Mouse (Mus musculus) naive thymus-derived CD4-positive, alpha-beta T cell, adult 5 months (primary cell): ENCODE data around the gene Icam5. TPM values are rescaled to one million over a fixed set of nuclear protein-coding genes. Genes with fewer than 3 reads are reported as not detected.

ENCODE experiments used
- polyA plus RNA-seq: library from polyadenylated mRNA; unstranded; fragments of 100-300 nt; shearing (Covaris generic); gene quantifications from one replicate; pipeline ENCODE4 v1.2.1, GENCODE M21; 2017

Icam5 gene
- not detected for polyA plus RNA-seq

DNA sequence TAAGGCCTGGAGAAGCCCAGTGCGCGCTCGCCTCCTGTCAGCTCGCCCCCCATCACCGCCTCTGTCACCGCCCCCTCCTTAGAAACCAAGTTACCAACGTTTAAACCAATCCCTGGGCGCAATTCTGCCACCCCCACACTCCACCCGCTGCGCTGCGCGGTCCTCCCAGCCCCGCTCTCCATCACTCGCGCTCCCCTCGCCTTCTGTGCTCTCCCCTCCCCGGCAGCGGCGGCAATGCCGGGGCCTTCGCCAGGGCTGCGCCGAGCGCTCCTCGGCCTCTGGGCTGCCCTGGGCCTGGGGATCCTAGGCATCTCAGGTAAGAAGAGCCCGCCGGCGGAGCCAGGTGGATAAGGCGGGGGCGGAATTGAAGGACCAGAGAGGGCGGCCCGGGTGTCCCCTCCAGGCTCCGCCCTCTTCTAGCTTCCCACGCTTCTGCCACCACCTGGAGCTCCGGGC lies at the start of gene Icam5:
TSS of gene Icam5 (plus strand) at position 178 of the 456 bp plus-strand sequence.

GRCm38 (mm10) chr9:21002627-21003551 lies 29.0 kb upstream of the Icam5 start, which contains the start of gene Mrpl4:
Gene Mrpl4, plus strand, starts transcription at chr9:21002738.

GRCm38 (mm10) chr9:21015571-21016130 lies 16.2 kb upstream of the Icam5 start, which contains the start of gene Icam1:
Gene Icam1, plus strand, starts transcription at chr9:21015985.

DNA sequence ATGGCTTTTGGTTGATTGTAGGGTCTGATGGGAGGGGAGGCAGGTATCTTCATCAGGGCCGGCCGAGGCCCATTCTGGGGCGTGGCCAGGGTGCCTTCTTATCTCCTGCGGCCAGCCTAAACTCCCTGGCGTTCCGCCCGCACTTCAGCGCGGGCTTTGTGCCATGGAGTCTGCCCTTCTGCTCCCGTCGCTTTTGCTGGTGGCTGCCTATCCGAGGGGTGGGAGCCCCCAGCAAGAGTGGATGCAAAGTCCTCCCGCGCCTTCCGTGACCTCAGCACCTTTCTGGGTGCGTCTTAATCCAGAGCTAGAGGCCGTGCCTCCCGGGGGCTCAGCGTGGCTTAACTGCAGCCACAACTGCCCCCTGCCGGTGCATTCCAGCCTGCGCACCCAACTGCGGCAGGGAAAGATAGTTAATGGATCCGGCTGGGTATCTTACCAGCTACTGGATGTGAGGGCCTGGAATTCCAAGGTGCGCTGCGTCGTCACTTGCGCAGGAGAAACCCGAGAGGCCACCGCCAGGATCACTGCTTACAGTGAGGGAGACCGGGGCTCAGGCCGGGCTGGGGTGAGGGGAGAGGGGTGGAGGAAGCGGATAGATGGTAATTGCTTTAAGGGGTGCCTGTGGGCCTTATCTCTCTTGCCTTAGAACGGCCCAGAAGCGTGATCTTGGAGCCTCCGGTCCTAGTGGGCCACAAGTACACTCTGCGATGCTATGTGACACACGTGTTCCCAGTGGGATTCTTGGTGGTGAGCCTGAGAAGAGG lies 2.4 kb upstream of the Icam5 start, which contains the start of gene Icam4:
TSS of gene Icam4 (plus strand) at position 83 of the 764 bp plus-strand sequence.

DNA sequence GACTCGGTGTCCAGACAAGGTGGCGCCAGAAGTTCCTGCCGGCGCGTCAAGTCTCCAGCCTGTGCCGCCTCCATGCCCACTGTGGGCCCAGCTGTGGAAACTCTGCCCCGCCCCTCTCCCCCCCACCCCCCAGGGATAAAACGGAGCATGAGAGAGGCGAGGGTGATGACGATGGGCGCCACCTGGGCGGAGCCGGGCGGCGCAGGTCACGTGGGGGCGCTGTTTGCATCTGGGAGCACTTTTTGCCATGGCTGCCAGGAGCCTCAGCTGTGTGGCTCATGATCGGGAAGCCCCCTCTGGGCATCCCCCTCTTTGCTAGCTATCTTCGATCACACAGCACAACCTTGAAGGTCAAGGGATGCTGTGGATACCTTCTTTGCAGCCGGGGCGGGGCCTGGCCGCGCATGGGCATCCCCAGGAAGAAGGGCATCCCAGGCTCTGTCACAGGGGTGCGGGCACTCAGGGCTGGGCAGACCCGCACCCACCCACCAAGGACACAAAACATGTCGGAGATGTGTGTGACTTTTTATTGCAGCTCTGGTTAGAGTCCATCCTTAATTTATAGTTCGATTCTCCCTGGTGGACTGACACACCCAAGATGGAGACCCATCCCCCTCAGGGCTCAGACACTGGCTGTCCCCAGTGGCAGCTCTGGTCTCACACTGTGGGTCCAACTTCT lies 35.3 kb downstream of the Icam5 start, which contains the start of gene Zglp1:
TSS of gene Zglp1 (minus strand) at position 88 of the 679 bp plus-strand sequence.

GRCm38 (mm10) chr9:21073044-21073840 lies 41.4 kb downstream of the Icam5 start, which contains the start of the genes Gm49373 and Fdx1l:
Gene Gm49373, minus strand, starts transcription at chr9:21073096.
Gene Fdx1l, minus strand, starts transcription at chr9:21073614.

Other genes starting within 250 kb of the Icam5 start
- not detected for gene Col5a3, start 217.0 kb upstream of the Icam5 start, polyA plus RNA-seq
- not detected for gene Rdh8, start 213.6 kb upstream of the Icam5 start, polyA plus RNA-seq
- gene A230050P20Rik, start 163.4 kb upstream of the Icam5 start, polyA plus RNA-seq = 25.8 TPM
- 5.3 TPM for gene Angptl6, start 152.3 kb upstream of the Icam5 start, polyA plus RNA-seq
- gene Ppan, start 143.9 kb upstream of the Icam5 start, polyA plus RNA-seq = 106 TPM
- 303 TPM for gene Eif3g, start 133.4 kb upstream of the Icam5 start, polyA plus RNA-seq
- gene Dnmt1, start 72.2 kb upstream of the Icam5 start, polyA plus RNA-seq = 75.5 TPM
- 2.3 TPM for gene S1pr2, start 55.3 kb upstream of the Icam5 start, polyA plus RNA-seq
- 96.9 TPM for gene Mrpl4, start 29.3 kb upstream of the Icam5 start, polyA plus RNA-seq
- gene Icam1, start 16.1 kb upstream of the Icam5 start, polyA plus RNA-seq = 31.7 TPM
- gene Icam4, start 2.7 kb upstream of the Icam5 start, polyA plus RNA-seq = 0.56 TPM
- gene Zglp1, start 35.0 kb downstream of the Icam5 start, polyA plus RNA-seq = not detected
- gene Gm49373, start 41.0 kb downstream of the Icam5 start, polyA plus RNA-seq = 0.44 TPM
- 35.4 TPM for gene Fdx1l, start 41.5 kb downstream of the Icam5 start, polyA plus RNA-seq
- 2.2 TPM for gene Gm38431, start 59.9 kb downstream of the Icam5 start, polyA plus RNA-seq
- gene Raver1, start 59.9 kb downstream of the Icam5 start, polyA plus RNA-seq = 64.1 TPM
- 47.8 TPM for gene Tyk2, start 99.2 kb downstream of the Icam5 start, polyA plus RNA-seq
- gene Cdc37, start 117.9 kb downstream of the Icam5 start, polyA plus RNA-seq = 278 TPM
- gene Pde4a, start 133.6 kb downstream of the Icam5 start, polyA plus RNA-seq = 0.35 TPM
- gene Keap1, start 207.3 kb downstream of the Icam5 start, polyA plus RNA-seq = 31.0 TPM
- gene S1pr5, start 216.4 kb downstream of the Icam5 start, polyA plus RNA-seq = not detected
- gene Atg4d, start 233.2 kb downstream of the Icam5 start, polyA plus RNA-seq = 59.5 TPM